Mouse (Mus musculus): ENCODE data around the gene Mcf2. TPM values are rescaled to one million over a fixed set of nuclear protein-coding genes. Genes with fewer than 3 reads are reported as not detected.
A peak's percentile ranks its signal among the peaks of the same experiment; 100 is the strongest.

The Mcf2 gene
- total and polyA plus RNA-seq, 2 experiments from 2014 or later: 2.7 to 3.3 TPM

DNA sequence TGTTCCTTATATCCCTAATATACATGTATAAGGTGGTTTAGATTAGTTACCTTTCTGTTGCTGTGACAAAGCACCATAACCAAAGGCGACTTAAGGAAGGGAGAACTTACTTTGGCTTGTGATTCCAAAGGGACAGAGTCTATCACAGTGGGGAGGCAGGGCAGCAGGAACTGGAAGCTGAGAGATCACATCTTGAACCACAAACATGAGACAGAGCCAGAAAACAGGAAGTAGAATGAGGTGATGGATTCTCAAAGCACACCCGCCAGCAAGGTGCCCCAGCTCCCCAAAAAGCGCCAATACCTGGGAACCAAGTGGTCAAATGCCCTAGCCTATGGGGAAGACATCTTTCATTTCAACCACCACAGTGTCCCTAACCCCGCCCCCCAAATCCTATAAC, 157.9 kb downstream of the Mcf2 start:
- H3K27me3 ChIP-seq (ENCODE audit: insufficient read depth, low read length): no peaks in the 10 kb centered on the region
- H3K4me2 ChIP-seq (ENCODE audit: low read depth, low read length): no peak overlapping the region
- 66% methylated on average over 4 of the region's 4 CpGs for WGBS
- DNase-seq (ENCODE audit: low spot score) (no peak), ATAC-seq (no peak)
- H3K27ac ChIP-seq: no peak overlapping the region
- no peak overlapping the region for H3K9ac ChIP-seq (replicated peaks; ENCODE audit: low read length)
- H3K36me3 ChIP-seq (ENCODE audit: insufficient read depth, low read length): no peaks in the 10 kb centered on the region
- no peaks in the 10 kb centered on the region for H3K9me3 ChIP-seq (ENCODE audit: low read length)
- H3K4me3 ChIP-seq (ENCODE audit: low read length): no peak overlapping the region
- H3K4me1 ChIP-seq (ENCODE audit: insufficient read depth, low read length): no peaks in the 10 kb centered on the region
- no peak for TF ChIP-seq CTCF (IDR thresholded peaks at IDR 0.05; ENCODE audit: low read depth)

DNA sequence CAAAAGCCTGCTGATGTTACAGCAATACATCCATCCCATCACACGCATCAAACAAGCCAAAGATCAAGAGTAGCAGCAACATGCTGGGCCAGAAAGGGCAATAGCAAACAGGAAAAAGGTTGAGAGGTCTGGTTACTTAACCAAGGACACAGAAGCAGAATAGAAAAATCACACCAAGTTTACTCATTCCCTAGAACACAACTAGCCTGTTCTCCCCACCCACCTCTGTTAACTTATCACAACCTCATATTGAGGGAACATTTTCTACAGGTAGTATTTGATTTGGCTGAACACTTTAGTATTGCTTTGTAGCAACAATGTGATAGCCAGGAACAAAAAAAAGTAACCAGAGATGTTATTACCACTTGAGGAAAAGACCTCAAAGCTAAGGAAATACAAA, 164.3 kb downstream of the Mcf2 start:
- no peak for ATAC-seq

GRCm38 (mm10) chrX:60013084-60013676, 165.7 kb downstream of the Mcf2 start:
- Histone ChIP-seq H3K9ac (replicated peaks; ENCODE audit: low read length) (no peak overlapping the region), H3K36me3 (ENCODE audit: insufficient read depth, low read length) (no peaks in the 10 kb centered on the region), H3K27ac (no peak overlapping the region), H3K27me3 (ENCODE audit: insufficient read depth, low read length) (no peaks in the 10 kb centered on the region), H3K4me1 (ENCODE audit: insufficient read depth, low read length) (no peaks in the 10 kb centered on the region), H3K4me2 (ENCODE audit: low read depth, low read length) (no peak overlapping the region), H3K4me3 (ENCODE audit: low read length) (no peak overlapping the region), H3K9me3 (ENCODE audit: low read length) (no peaks in the 10 kb centered on the region)
- TF ChIP-seq CTCF (IDR thresholded peaks at IDR 0.05; ENCODE audit: low read depth): peak; percentile 69
- ATAC-seq (no peak), DNase-seq (ENCODE audit: low spot score) (peak; percentile 26)

More for the DNA sequence above, 164.3 kb downstream of the Mcf2 start:
- DNase-seq (ENCODE audit: low spot score): no peak
- Histone ChIP-seq H3K36me3 (ENCODE audit: insufficient read depth, low read length) (no peaks in the 10 kb centered on the region), H3K9me3 (ENCODE audit: low read length) (no peaks in the 10 kb centered on the region), H3K4me2 (ENCODE audit: low read depth, low read length) (no peak overlapping the region), H3K4me3 (ENCODE audit: low read length) (no peak overlapping the region), H3K27me3 (ENCODE audit: insufficient read depth, low read length) (no peaks in the 10 kb centered on the region), H3K4me1 (ENCODE audit: insufficient read depth, low read length) (no peaks in the 10 kb centered on the region), H3K9ac (replicated peaks; ENCODE audit: low read length) (no peak overlapping the region), H3K27ac (no peak overlapping the region)
- TF ChIP-seq CTCF (IDR thresholded peaks at IDR 0.05; ENCODE audit: low read depth): no peak
- 86% methylated on average over 1 of the region's 1 CpGs for WGBS

Other genes with a start within 250 kb of the Mcf2 start
- gene F9, start 179.6 kb downstream of the Mcf2 start, total RNA-seq (2014; rRNA removed): not detected in 2 replicates
- 0.06 TPM in 1 of 2 replicates, not detected in the other for gene F9, start 179.6 kb downstream of the Mcf2 start, polyA plus RNA-seq (2015; fragmentation: Nextera tagmentation; extraction: Ambion mirVana)